Mouse (Mus musculus): Measurements from ENCODE around the gene H2afb1. TPM values are rescaled to one million over a fixed set of nuclear protein-coding genes. Genes with fewer than 3 reads are reported as not detected.

The H2afb1 gene
- not detected in 2 replicates for polyA plus RNA-seq (2012; rRNA removed)

DNA sequence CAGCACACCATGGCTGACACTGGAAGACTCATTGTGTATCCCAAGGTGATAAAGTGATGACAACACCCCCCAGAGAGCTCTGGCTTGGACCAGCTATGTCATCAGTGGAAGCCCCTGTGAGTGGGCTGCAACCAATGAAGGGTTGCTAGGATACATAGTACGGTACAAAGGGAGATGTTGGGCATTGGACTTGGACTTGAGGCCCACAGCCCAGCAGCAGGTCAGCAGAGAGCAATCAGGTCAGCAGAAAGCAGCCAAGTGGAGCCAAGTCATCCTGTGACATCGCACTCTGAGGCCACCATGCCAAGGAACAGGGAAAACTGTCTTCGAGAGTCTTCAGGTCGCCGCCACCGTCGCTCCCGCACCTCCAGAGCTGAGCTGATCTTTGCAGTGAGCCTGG, at the start of gene H2afb1:
Gene H2afb1 (plus strand): TSS at position 301 of the 400 bp plus-strand sequence.

All from colon, adult 2 months (tissue).